Mouse (Mus musculus) adrenal gland, postnatal 25 days (tissue): ENCODE measurements around the gene Nt5c3b. TPM values are rescaled to one million over a fixed set of nuclear protein-coding genes. Genes with fewer than 3 reads are reported as not detected.

ENCODE experiments used
- DNase-seq: peaks from one replicate; pipeline ENCODE4 v3.0.0; 2021; ENCODE audit warnings: mixed read lengths
- long read RNA-seq: library from polyadenylated mRNA; stranded (forward); transcript quantifications from one replicate; pipeline ENCODE4 v2.0.0, GENCODE M21; 2021
- total RNA-seq: library from RNA; stranded (reverse); gene quantifications from 2 replicates; pipeline ENCODE4 v1.2.3, GENCODE M21; 2021

Nt5c3b gene
- 60.3 and 63.2 TPM in 2 replicates for total RNA-seq
- long read RNA-seq, transcript Nt5c3b-201 (9 exons, 1,399 nt): major isoform, 23 of 36 reads
- long read RNA-seq, partial matches to known transcripts: 2 of 36 reads
- long read RNA-seq, other reads (novel, unspliced or antisense): 6 of 36 reads

- DNase-seq: no peak
Measured at GRCm38 (mm10) chr11:100441797-100442196, at the start of gene Nt5c3b, which contains the start of gene Klhl10. Gene Nt5c3b (minus strand): TSS chr11:100441808. Gene Klhl10 (plus strand): TSS chr11:100441917.

- DNase-seq: no peak
Measured at GRCm38 (mm10) chr11:100490951-100491350, 49.3 kb upstream of the Nt5c3b start.

- no peak for DNase-seq
Measured at GRCm38 (mm10) chr11:100485801-100486538, 44.4 kb upstream of the Nt5c3b start.

- DNase-seq: no peak
Measured at GRCm38 (mm10) chr11:100484461-100484860, 42.9 kb upstream of the Nt5c3b start.

- no peak for DNase-seq
Measured at GRCm38 (mm10) chr11:100479152-100479551, 37.5 kb upstream of the Nt5c3b start.

- no peak for DNase-seq
Measured at GRCm38 (mm10) chr11:100476281-100476680, 34.7 kb upstream of the Nt5c3b start.

- no peak for DNase-seq
Measured at GRCm38 (mm10) chr11:100472935-100473295, 31.3 kb upstream of the Nt5c3b start.

GRCm38 (mm10) chr11:100472197-100472934 lies 30.8 kb upstream of the Nt5c3b start, which contains the start of gene Klhl11:
Gene Klhl11 (minus strand): TSS chr11:100472741.
- DNase-seq: peak; percentile 90

- no peak for DNase-seq
Measured at GRCm38 (mm10) chr11:100471352-100472196, 30.0 kb upstream of the Nt5c3b start.

GRCm38 (mm10) chr11:100465833-100466232 lies 24.2 kb upstream of the Nt5c3b start:
- DNase-seq: no peak

- no peak for DNase-seq
Measured at GRCm38 (mm10) chr11:100465229-100465792, 23.7 kb upstream of the Nt5c3b start.

GRCm38 (mm10) chr11:100462699-100463098 lies 21.1 kb upstream of the Nt5c3b start:
- no peak for DNase-seq

GRCm38 (mm10) chr11:100457711-100458110 lies 16.1 kb upstream of the Nt5c3b start:
- DNase-seq: no peak

GRCm38 (mm10) chr11:100457247-100457646 lies 15.6 kb upstream of the Nt5c3b start:
- no peak for DNase-seq

GRCm38 (mm10) chr11:100442625-100443024 lies 1.0 kb upstream of the Nt5c3b start:
- no peak for DNase-seq

GRCm38 (mm10) chr11:100440691-100441522 lies 701 bp downstream of the Nt5c3b start:
- peak; percentile 89 for DNase-seq

- no peak for DNase-seq
Measured at GRCm38 (mm10) chr11:100437901-100438300, 3.7 kb downstream of the Nt5c3b start.

- DNase-seq: no peak
Measured at GRCm38 (mm10) chr11:100435678-100436246, 5.8 kb downstream of the Nt5c3b start.

GRCm38 (mm10) chr11:100432002-100432401 lies 9.6 kb downstream of the Nt5c3b start:
- DNase-seq: no peak

GRCm38 (mm10) chr11:100430052-100430451 lies 11.6 kb downstream of the Nt5c3b start:
- no peak for DNase-seq
